Mouse (Mus musculus): ENCODE data around the gene Pprc1. TPM values are rescaled to one million over a fixed set of nuclear protein-coding genes. Genes with fewer than 3 reads are reported as not detected.
A peak's percentile ranks its signal among the peaks of the same experiment; 100 is the strongest.

The Pprc1 gene
- total and polyA plus RNA-seq, 3 experiments: 27.8 to 135 (median 39.3) TPM

- TF ChIP-seq RCOR1 (IDR thresholded peaks at IDR 0.05; ENCODE audit: low read depth, low read length): no peak
- peak; percentile 99 for TF ChIP-seq MYC (IDR thresholded peaks at IDR 0.05; ENCODE audit: low read depth, low read length)
- TF ChIP-seq MEF2A (IDR thresholded peaks at IDR 0.05; ENCODE audit: extremely low read depth, insufficient replicate concordance, low read depth, low read length, poor library complexity, severe bottlenecking): no peak
- TF ChIP-seq CTCF (IDR thresholded peaks at IDR 0.05 in 2 of 3, conservative IDR thresholded peaks at IDR 0.05 in 1 of 3; ENCODE audit: control insufficient read depth in 1 of 3, insufficient read depth in 1 of 3, low read depth in 2 of 3, low read length in 3 of 3, poor library complexity in 1 of 3, severe bottlenecking in 1 of 3): peak; percentile 6 to 33 (median 11); a peak in 2 of 6 replicates
- TF ChIP-seq E2F4 (IDR thresholded peaks at IDR 0.05; ENCODE audit: borderline replicate concordance, low read depth, low read length): no peak
- TF ChIP-seq GABPA (IDR thresholded peaks at IDR 0.05; ENCODE audit: low read depth, low read length): no peak
- no peak for TF ChIP-seq ZKSCAN1 (IDR thresholded peaks at IDR 0.05; ENCODE audit: low read depth, low read length)
- peak; percentile 63 to 67; a peak in 3 of 4 replicates for TF ChIP-seq POLR2A (IDR thresholded peaks at IDR 0.05; ENCODE audit: control insufficient read depth in 1 of 2, insufficient read depth in 1 of 2, low read depth in 1 of 2, low read length in 2 of 2, poor library complexity in 1 of 2)
- peak; percentile 58; the same call in 1 of the 2 replicates for TF ChIP-seq BHLHE40 (IDR thresholded peaks at IDR 0.05; ENCODE audit: borderline replicate concordance, low read depth, low read length)
- no peak for TF ChIP-seq CHD1 (IDR thresholded peaks at IDR 0.05; ENCODE audit: low read depth, low read length)
- no peak for TF ChIP-seq KAT2A (conservative IDR thresholded peaks at IDR 0.05; ENCODE audit: low read depth, low read length)
- TF ChIP-seq POLR2AphosphoS5 (IDR thresholded peaks at IDR 0.05; ENCODE audit: borderline replicate concordance, low read depth, low read length): no peak
- no peak for TF ChIP-seq TAL1 (IDR thresholded peaks at IDR 0.05; ENCODE audit: low read length)
- peak; percentile 99 for TF ChIP-seq MAX (IDR thresholded peaks at IDR 0.05; ENCODE audit: low read length)
- TF ChIP-seq TCF12 (IDR thresholded peaks at IDR 0.05; ENCODE audit: low read depth, low read length): peak; percentile 2; the same call in 1 of the 2 replicates
- peak; percentile 59; the same call in 1 of the 2 replicates for TF ChIP-seq POLR2AphosphoS2 (IDR thresholded peaks at IDR 0.05; ENCODE audit: low read length)
- TF ChIP-seq UBTF (IDR thresholded peaks at IDR 0.05; ENCODE audit: borderline replicate concordance, insufficient read depth, low read depth, low read length): no peak
- no peak for TF ChIP-seq MAFK (IDR thresholded peaks at IDR 0.05; ENCODE audit: borderline replicate concordance, low read depth, low read length)
Measured at GRCm38 (mm10) chr19:46056947-46057607, 12.4 kb downstream of the Pprc1 start (continued).

- Histone ChIP-seq H3K9me3 (replicated peaks; ENCODE audit: insufficient read depth, low read length) (no peaks in the 10 kb centered on the region), H3K79me2 (ENCODE audit: control insufficient read depth, insufficient read depth, low read length, poor library complexity) (peaks cover 70% of the 10 kb centered on the region), H3K36me3 (ENCODE audit: control insufficient read depth in 1 of 2, insufficient read depth in 2 of 2, low read length in 2 of 2) (peaks cover 18 to 39% of the 10 kb centered on the region in 2 experiments), H3K4me1 (ENCODE audit: control insufficient read depth in 1 of 2, insufficient read depth in 2 of 2, low read length in 2 of 2) (peaks cover 14 to 33% of the 10 kb centered on the region in 2 experiments), H3K27ac (ENCODE audit: control insufficient read depth, low read depth, low read length) (no peak overlapping the region), H3K4me3 (ENCODE audit: control insufficient read depth in 1 of 2, insufficient read depth in 1 of 2, low read depth in 2 of 2, low read length in 2 of 2) (no peak overlapping the region; a peak in 1 of 4 replicates), H3K27me3 (ENCODE audit: control insufficient read depth in 1 of 2, insufficient read depth in 2 of 2, low read length in 2 of 2) (no peaks in the 10 kb centered on the region), H3K9ac (ENCODE audit: control insufficient read depth, low read depth, low read length, poor library complexity, severe bottlenecking) (no peak overlapping the region)
- no peak for TF ChIP-seq UBTF (IDR thresholded peaks at IDR 0.05; ENCODE audit: borderline replicate concordance, insufficient read depth, low read depth, low read length)
- TF ChIP-seq POLR2AphosphoS2 (IDR thresholded peaks at IDR 0.05; ENCODE audit: low read length): no peak
- no peak for TF ChIP-seq HCFC1 (IDR thresholded peaks at IDR 0.05; ENCODE audit: low read depth, low read length)
- no peak for TF ChIP-seq E2F4 (IDR thresholded peaks at IDR 0.05; ENCODE audit: borderline replicate concordance, low read depth, low read length)
- no peak for TF ChIP-seq ZNF384 (IDR thresholded peaks at IDR 0.05; ENCODE audit: low read depth, low read length)
- no peak for TF ChIP-seq ZMIZ1 (IDR thresholded peaks at IDR 0.05; ENCODE audit: low read depth, low read length)
- TF ChIP-seq BHLHE40 (IDR thresholded peaks at IDR 0.05; ENCODE audit: borderline replicate concordance, low read depth, low read length): no peak
- TF ChIP-seq MAFK (IDR thresholded peaks at IDR 0.05; ENCODE audit: borderline replicate concordance, low read depth, low read length): no peak
- no peak for TF ChIP-seq SIN3A (IDR thresholded peaks at IDR 0.05; ENCODE audit: low read length)
- TF ChIP-seq GABPA (IDR thresholded peaks at IDR 0.05; ENCODE audit: low read depth, low read length): no peak
- no peak for TF ChIP-seq JUND (IDR thresholded peaks at IDR 0.05; ENCODE audit: low read depth, low read length)
- DNase-seq (ENCODE audit: low read depth, low spot score): no peak
Measured at GRCm38 (mm10) chr19:46058466-46058865, 13.8 kb downstream of the Pprc1 start.
